Mouse (Mus musculus) MEL (cell line): ENCODE results near the gene Elof1. TPM values are rescaled to one million over a fixed set of nuclear protein-coding genes. Genes with fewer than 3 reads are reported as not detected.

Experiments used
- DNase-seq: peaks from one replicate; pipeline ENCODE4 v3.0.0; 2011; ENCODE audit warnings: low read depth, low spot score
- H3K27ac ChIP-seq: 2 replicates; pipeline ENCODE4 v1.5.1; 2012; ENCODE audit warnings: low read depth, mild to moderate bottlenecking, control low read depth, low read length, moderate library complexity; ENCODE audit not compliant: control insufficient read depth
- H3K27me3 ChIP-seq, 2 experiments: fragments of 150-350 bp in 1 of 2; sonication (generic) in 1 of 2; 2 replicates each; pipeline ENCODE4 v1.6.1; 2012; ENCODE audit warnings: low read length in 2 of 2, mild to moderate bottlenecking in 2 of 2, improper control_type of control experiment in 1 of 2, moderate library complexity in 1 of 2; ENCODE audit not compliant: insufficient read depth in 2 of 2, control insufficient read depth in 1 of 2
- H3K36me3 ChIP-seq, 2 experiments: 2 replicates each; pipeline ENCODE4 v1.6.1; 2012 to 2014; ENCODE audit warnings: low read length in 2 of 2, improper control_type of control experiment in 1 of 2, inconsistent platforms in 1 of 2, mild to moderate bottlenecking in 1 of 2; ENCODE audit not compliant: insufficient read depth in 2 of 2, control insufficient read depth in 1 of 2
- H3K4me1 ChIP-seq, 2 experiments: fragments of 150-350 bp in 1 of 2; sonication (generic) in 1 of 2; 2 replicates each; pipeline ENCODE4 v1.6.1; 2012; ENCODE audit warnings: low read length in 2 of 2, improper control_type of control experiment in 1 of 2, mild to moderate bottlenecking in 1 of 2; ENCODE audit not compliant: insufficient read depth in 2 of 2, control insufficient read depth in 1 of 2
- H3K4me3 ChIP-seq, 2 experiments: fragments of 150-350 bp in 1 of 2; sonication (generic) in 1 of 2; 2 replicates each; pipeline ENCODE4 v1.5.1; 2012; ENCODE audit warnings: low read depth in 2 of 2, low read length in 2 of 2, mild to moderate bottlenecking in 2 of 2, moderate library complexity in 2 of 2, control low read depth in 1 of 2, improper control_type of control experiment in 1 of 2; ENCODE audit not compliant: control insufficient read depth in 1 of 2, insufficient read depth in 1 of 2
- H3K79me2 ChIP-seq: 2 replicates; pipeline ENCODE4 v1.6.1; 2012; ENCODE audit warnings: mild to moderate bottlenecking, low read length, moderate library complexity; ENCODE audit not compliant: control insufficient read depth, poor library complexity, insufficient read depth
- H3K9ac ChIP-seq: 2 replicates; pipeline ENCODE4 v1.6.1; 2012; ENCODE audit warnings: low read depth, mild to moderate bottlenecking, control low read depth, low read length, moderate library complexity; ENCODE audit not compliant: control insufficient read depth, poor library complexity, severe bottlenecking
- H3K9me3 ChIP-seq: fragments of 150-350 bp; sonication (generic); replicated peaks from 2 replicates; pipeline ENCODE4 v1.6.1; 2012; ENCODE audit warnings: mild to moderate bottlenecking, low read length, improper control_type of control experiment, moderate library complexity; ENCODE audit not compliant: insufficient read depth
- CHD1 ChIP-seq: IDR thresholded peaks from 2 replicates; pipeline ENCODE4 v1.6.1; 2012; ENCODE audit warnings: low read depth, mild to moderate bottlenecking, inconsistent platforms, low read length, improper control_type of control experiment
- CTCF ChIP-seq, 3 experiments: IDR thresholded peaks in 2 of 3; conservative IDR thresholded peaks in 1 of 3; 2 replicates each; pipeline ENCODE4 v1.5.1; 2011 to 2012; ENCODE audit warnings: low read length in 3 of 3, low read depth in 2 of 3, mild to moderate bottlenecking in 2 of 3, improper control_type of control experiment in 1 of 3, inconsistent platforms in 1 of 3, mixed read lengths in 1 of 3, moderate library complexity in 1 of 3; ENCODE audit not compliant: control insufficient read depth in 1 of 3, insufficient read depth in 1 of 3, poor library complexity in 1 of 3, severe bottlenecking in 1 of 3
- GATA1 ChIP-seq: IDR thresholded peaks from 2 replicates; pipeline ENCODE4 v1.6.1; 2011; ENCODE audit warnings: low read depth, low read length, improper control_type of control experiment
- MAFK ChIP-seq: IDR thresholded peaks from 2 replicates; pipeline ENCODE4 v1.6.1; 2011; ENCODE audit warnings: low read depth, mild to moderate bottlenecking, low read length, improper control_type of control experiment, borderline replicate concordance
- MAX ChIP-seq: IDR thresholded peaks from 2 replicates; pipeline ENCODE4 v1.6.1; 2011; ENCODE audit warnings: low read length, improper control_type of control experiment
- MAZ ChIP-seq: IDR thresholded peaks from 2 replicates; pipeline ENCODE4 v1.6.1; 2012; ENCODE audit warnings: low read depth, mild to moderate bottlenecking, inconsistent platforms, low read length, improper control_type of control experiment
- MYB ChIP-seq: IDR thresholded peaks from 2 replicates; pipeline ENCODE4 v1.6.1; 2011; ENCODE audit warnings: mild to moderate bottlenecking, low read depth, low read length, improper control_type of control experiment
- MYC ChIP-seq: IDR thresholded peaks from 2 replicates; pipeline ENCODE4 v1.6.1; 2011; ENCODE audit warnings: low read depth, mild to moderate bottlenecking, low read length, improper control_type of control experiment, moderate library complexity
- RCOR1 ChIP-seq: IDR thresholded peaks from 2 replicates; pipeline ENCODE4 v1.6.1; 2012; ENCODE audit warnings: low read depth, mild to moderate bottlenecking, inconsistent platforms, low read length, improper control_type of control experiment
- SIN3A ChIP-seq: IDR thresholded peaks from 2 replicates; pipeline ENCODE4 v1.6.1; 2012; ENCODE audit warnings: low read length, improper control_type of control experiment, inconsistent platforms
- ZC3H11A ChIP-seq: IDR thresholded peaks from 2 replicates; pipeline ENCODE4 v1.6.1; 2012; ENCODE audit warnings: low read depth, mild to moderate bottlenecking, inconsistent platforms, low read length, improper control_type of control experiment
- polyA plus RNA-seq, 2 experiments: library from polyadenylated mRNA; stranded (reverse) in 1 of 2; unstranded in 1 of 2; fragments of >175 nt in 1 of 2; fragments of >200 nt in 1 of 2; gene quantifications; 2 replicates each; pipeline versions ENCODE4 v1.2.1 to v1.2.4; 2012; ENCODE audit warnings: low replicate concordance in 2 of 2, low read depth in 1 of 2; ENCODE audit not compliant: insufficient read length in 2 of 2, insufficient read depth in 1 of 2, missing spikeins in 1 of 2
- total RNA-seq: library from RNA; depleted of rRNA; stranded (reverse); fragments of 300-350 nt; gene quantifications from 2 replicates; pipeline ENCODE4 v1.2.3, GENCODE M21; 2012

Elof1 gene
- total and polyA plus RNA-seq, 3 experiments: 421 to 505 TPM; not detected in 1

GRCm38 (mm10) chr9:22089281-22089680 is 27.7 kb downstream of the Elof1 start:
- no peak overlapping the region for H3K4me3 ChIP-seq

GRCm38 (mm10) chr9:22087034-22087618 is 29.8 kb downstream of the Elof1 start:
- peaks cover 10% of the 10 kb centered on the region for H3K79me2 ChIP-seq
- H3K4me1 ChIP-seq: peaks cover 6 to 11% of the 10 kb centered on the region in 2 experiments
- H3K9me3 ChIP-seq: no peaks in the 10 kb centered on the region
- H3K36me3 ChIP-seq: peaks cover 0 to 9% of the 10 kb centered on the region in 2 experiments; a peak in 2 of 4 replicates
- no peaks in the 10 kb centered on the region for H3K27me3 ChIP-seq
- DNase-seq: peak; percentile 52
- no peak overlapping the region for H3K9ac ChIP-seq
- H3K4me3 ChIP-seq: no peak overlapping the region
- H3K27ac ChIP-seq: no peak overlapping the region
- no peak for TF ChIP-seq MAFK
- TF ChIP-seq GATA1: peak; percentile 50; the same call in 1 of the 2 replicates

More at GRCm38 (mm10) chr9:22089281-22089680, 27.7 kb downstream of the Elof1 start:
- TF ChIP-seq CTCF (IDR thresholded peaks at IDR 0.05 in 2 of 3, conservative IDR thresholded peaks at IDR 0.05 in 1 of 3; ENCODE audit: control insufficient read depth in 1 of 3, insufficient read depth in 1 of 3, low read depth in 2 of 3, low read length in 3 of 3, poor library complexity in 1 of 3, severe bottlenecking in 1 of 3) (peak in 1 of 3 experiments; percentile 9; a peak in 1 of 6 replicates), RCOR1 (no peak), SIN3A (no peak), MYB (no peak)
- TF ChIP-seq, all 39 proteins: peak for 1
- Histone ChIP-seq H3K36me3 (peaks cover 0 to 9% of the 10 kb centered on the region in 2 experiments; a peak in 2 of 4 replicates), H3K9me3 (no peaks in the 10 kb centered on the region), H3K9ac (no peak overlapping the region), H3K27me3 (no peaks in the 10 kb centered on the region), H3K27ac (no peak overlapping the region), H3K4me1 (peaks cover 6 to 9% of the 10 kb centered on the region in 2 experiments), H3K79me2 (peaks cover 8% of the 10 kb centered on the region; the same call in 1 of the 2 replicates)
- DNase-seq: no peak

DNA sequence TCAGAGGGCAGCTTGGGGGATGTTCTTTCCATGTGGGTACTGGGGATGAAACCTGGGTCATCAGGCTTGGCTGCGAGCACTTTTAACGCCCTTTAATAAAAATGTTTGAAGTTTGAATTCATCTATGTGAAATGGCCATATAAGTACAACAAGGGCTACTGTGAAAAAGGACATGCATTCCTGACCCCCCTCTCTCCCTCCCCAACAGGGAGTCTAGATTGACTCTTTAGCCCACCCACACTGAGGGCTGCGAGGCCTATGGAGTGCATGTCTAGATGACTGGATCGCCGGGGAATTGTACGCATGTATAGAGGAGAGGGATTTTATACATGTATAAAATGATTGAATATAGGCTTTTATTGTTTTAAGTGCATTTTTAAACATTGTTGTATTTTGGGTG is 31.0 kb downstream of the Elof1 start:
- Histone ChIP-seq H3K9ac (peak overlapping the region; percentile 73), H3K79me2 (peaks cover 10% of the 10 kb centered on the region), H3K27ac (no peak overlapping the region), H3K27me3 (no peaks in the 10 kb centered on the region), H3K9me3 (no peaks in the 10 kb centered on the region), H3K4me3 (peak overlapping the region; percentile 73 to 79), H3K4me1 (peaks cover 6 to 11% of the 10 kb centered on the region in 2 experiments), H3K36me3 (peaks cover 0 to 9% of the 10 kb centered on the region in 2 experiments; a peak in 2 of 4 replicates)
- no peak for DNase-seq
- TF ChIP-seq MYC (0 out of 2 replicates have a peak, but pooled peaks have one; percentile 27), CHD1 (no peak), ZC3H11A (no peak), MAX (no peak), MAZ (no peak)
